Mouse (Mus musculus): ENCODE measurements around the gene Fubp1. TPM values are rescaled to one million over a fixed set of nuclear protein-coding genes. Genes with fewer than 3 reads are reported as not detected.
"Not testable (repeated sequence)": the region's sequence is repeated elsewhere in the genome, so short reads cannot be mapped to it uniquely, and the experiment has no call there.

The Fubp1 gene
- total RNA-seq, 4 experiments from 2014 or later, result 98.9 to 115 (median 104) TPM

DNA sequence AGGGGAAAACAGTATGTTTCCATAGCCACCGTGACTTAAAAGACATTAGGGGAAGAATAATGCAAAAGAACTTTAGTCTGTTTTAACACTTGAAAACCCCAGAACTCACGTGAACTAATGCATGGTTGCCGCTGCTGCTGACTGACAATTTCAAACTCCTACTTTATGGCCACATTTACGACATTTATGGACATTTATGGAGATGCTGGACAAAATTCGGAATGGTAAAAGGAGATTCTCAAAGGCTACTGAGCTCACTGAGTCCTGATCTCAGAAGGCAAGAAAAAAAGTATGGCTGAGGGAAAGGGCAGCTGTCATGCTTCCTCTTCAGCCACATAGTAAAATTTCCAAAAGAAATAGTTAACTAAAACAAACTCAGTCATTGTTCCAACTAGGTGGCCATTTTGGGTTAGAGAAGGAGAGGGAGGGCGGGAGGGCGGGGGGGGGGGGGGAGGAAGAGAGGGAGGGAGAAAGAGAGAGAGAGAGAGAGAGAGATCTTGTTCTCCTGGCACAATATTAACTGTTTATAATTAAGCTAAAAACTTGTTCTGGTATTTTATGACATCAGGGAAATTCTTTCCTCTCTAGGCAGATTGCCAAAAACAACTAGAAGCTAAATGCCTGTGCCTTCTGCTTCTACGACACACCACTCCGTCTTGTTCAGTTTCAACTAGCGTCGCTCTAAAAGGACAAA lies 17.8 kb upstream of the Fubp1 start:
- no peak for DNase-seq (ENCODE audit: low spot score in 2 of 2)

DNA sequence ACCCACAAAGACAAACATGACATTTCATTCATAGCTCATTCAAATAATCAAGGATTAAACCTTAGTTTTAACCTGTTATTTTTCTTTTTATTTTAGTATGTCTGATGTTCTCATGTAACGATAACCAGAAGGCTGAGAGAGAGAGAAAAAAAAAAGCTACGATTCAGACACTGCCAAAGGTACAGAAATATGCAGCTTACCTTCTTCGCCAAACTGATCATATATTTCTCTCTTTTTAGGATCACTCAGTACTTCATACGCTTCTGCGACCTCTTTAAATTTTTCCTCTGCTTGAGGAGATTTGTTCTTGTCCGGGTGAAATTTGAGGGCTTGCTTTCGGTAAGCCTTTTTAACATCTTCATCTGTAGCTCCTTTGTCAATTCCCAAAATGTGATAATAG lies 17.0 kb upstream of the Fubp1 start:
- no peak for DNase-seq (ENCODE audit: low spot score in 2 of 2)

DNA sequence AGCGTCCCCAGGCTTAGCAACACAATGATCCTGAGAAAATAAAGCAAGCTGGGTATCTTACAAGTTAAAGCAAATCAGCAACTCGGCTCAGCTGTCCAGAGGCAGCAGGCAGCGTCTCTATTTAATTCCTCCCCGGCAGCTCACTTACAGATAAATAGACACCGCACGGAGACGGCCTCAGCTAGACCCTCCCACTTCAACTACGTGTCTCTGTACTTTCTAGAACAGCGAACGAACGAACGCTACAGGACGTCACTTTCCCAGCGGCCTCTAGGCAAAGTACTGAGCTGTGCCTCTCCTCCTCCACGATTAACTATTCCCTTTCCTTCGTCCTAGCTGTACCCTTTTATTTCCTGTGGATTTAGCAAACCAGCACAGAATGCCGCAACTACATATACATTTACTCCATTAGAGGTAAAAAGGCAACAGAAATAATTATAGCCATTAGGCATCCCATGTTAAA lies 16.6 kb upstream of the Fubp1 start:
- peak; percentile 77 to 88 for DNase-seq (ENCODE audit: low spot score in 2 of 2)

DNA sequence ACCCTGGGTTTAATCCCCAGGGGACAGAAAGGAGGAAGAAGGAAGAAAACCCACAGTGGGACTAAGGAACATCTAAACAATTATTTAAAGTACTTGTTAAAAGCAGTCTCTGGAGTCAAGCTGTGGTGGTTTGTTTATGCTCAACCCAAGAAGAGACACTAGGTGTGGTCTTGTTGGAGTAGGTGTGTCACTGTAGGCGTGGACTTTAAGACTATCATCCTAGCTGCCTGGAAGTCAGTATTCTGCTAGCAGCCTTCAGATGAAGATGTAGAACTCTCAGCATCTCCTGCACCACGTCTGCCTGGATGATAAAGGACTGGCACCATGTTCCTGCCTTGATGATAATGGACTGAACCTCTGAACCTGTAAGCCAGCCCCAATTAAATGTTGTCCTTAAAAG lies 13.0 kb upstream of the Fubp1 start:
- DNase-seq (ENCODE audit: low spot score in 2 of 2), result not testable (repeated sequence)

DNA sequence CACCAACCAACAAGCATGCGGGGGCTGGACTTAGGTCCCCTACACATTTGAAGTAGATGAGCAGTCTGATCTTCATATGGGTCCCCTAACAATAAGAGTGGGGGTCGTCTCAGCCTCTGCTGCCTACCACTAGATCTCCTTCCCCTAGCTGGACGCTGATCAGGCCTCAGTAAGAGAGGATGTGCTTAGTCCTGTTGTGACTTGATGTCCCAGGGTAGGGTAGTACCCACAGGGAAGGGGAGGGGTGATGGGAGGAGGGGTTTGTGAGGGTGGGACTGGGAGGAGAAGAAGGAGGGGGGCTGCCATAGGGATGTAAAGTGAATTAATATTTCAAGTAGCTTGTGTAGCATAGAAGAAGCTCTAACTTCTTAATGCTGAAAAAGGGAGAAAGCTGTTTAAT lies 11.1 kb upstream of the Fubp1 start:
- DNase-seq (ENCODE audit: low spot score in 2 of 2), result no peak

DNA sequence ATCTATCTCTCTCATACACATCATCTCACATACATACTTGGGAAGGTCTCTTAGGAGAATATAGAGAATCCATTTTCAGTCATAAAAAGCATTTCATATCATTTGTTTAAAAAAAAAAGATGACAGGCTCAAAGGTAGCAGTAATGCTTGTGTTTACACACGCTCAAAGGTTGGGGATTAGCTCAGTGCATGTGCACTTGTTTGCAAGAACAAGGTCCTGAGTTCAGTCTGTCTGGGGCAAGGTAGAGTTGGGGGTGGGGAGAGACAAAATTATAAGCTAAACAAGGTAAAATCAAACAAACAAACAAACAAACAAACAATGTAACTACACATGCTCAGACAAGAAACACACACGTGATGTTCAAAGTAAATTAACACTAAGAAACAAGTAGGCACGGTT lies 9.0 kb upstream of the Fubp1 start:
- DNase-seq (ENCODE audit: low spot score in 2 of 2), result no peak

DNA sequence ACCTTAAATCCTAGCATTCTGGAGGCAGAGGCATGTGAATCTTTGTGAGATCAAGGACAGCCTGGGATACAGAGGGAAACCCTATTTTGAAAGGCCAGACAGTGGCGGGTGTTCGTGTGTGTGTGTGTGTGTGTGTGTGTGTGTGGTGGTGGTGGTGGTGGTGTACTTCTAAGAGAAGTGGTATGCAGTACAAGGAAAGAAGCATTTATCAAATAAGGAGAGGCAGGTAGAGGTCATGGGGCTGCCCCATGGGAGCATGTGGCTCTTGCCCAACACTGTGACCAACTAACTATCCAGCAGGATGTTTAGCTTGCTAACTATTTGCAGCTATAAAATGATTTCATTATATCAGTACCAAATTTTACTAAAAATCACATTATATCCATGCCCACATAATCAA lies 8.6 kb upstream of the Fubp1 start:
- DNase-seq (ENCODE audit: low spot score in 2 of 2), result no peak

DNA sequence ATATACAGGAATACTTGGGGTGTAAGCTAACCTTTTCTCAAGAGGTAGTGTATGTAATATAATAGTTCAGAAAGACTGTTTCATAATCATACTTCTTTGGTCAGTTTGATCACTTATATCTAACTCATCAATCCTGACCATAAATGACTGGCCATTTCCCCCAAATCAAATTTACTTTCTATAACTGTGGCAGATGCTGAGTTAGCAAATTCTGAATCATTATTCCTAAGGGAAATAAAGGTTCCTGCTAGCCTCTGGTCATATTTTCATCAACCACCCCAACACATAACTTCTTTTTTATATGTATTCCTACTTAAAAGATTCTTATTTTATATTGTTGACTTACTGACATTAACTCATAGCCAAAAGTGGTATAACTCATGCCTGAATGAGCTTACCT lies 7.3 kb upstream of the Fubp1 start:
- DNase-seq (ENCODE audit: low spot score in 2 of 2), result no peak

DNA sequence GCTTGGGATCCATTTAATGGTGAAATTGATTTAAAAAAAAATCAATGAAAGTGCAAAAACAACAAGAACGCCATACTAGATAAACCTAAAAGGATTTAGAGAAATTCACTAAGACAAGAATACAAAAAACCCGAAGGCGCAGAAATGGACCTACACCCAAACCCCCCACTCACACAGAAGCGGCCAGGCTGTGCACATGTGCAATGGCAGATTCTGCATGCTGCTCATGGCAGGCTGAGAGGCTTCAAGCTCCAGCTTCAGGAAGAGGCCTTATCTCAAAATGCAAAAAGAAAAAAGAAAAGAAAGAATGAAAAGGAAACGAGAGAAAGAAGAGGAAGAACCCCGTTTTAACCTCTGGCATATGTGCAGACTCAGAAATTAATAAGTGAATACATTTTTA lies 6.8 kb upstream of the Fubp1 start:
- DNase-seq (ENCODE audit: low spot score in 2 of 2), result no peak

DNA sequence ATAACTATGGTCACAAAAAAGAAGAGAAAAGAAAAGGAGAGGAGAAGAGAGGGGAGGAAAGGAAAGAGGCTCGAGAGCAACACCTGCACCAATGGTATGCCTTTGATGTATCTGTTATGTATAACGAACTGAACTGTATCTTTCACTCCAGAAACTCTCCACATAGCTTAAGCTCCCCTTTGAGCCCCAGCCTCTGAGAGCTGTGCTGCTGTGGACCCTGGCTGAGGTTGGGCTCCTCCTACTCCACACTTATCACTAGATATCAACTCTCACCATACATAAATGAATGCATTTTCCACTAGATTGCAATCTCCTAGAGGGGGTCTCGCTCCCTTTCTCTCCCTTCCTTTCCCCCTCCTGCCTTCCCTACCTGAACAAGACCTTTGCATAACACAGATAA lies 6.2 kb upstream of the Fubp1 start:
- DNase-seq (ENCODE audit: low spot score in 2 of 2), result no peak

DNA sequence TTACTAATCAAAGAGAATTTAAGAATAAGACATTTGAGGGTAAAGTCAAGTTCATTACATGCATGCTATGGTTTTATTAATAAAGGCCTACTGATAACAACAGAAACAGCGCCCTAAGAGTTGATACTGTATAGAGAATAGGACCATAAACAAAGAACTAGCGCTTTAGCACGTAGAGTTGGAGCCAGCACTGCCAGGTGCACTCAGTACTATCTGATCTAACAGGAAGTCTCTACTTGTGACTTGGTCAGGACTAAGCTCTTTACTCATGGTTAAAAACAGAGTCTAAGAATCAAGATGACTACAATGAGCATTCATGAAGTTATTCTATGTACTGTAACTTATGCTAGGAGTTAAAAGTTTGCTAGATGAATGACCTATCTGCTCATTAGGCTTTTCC lies 5.6 kb upstream of the Fubp1 start:
- no peak for DNase-seq (ENCODE audit: low spot score in 2 of 2)

DNA sequence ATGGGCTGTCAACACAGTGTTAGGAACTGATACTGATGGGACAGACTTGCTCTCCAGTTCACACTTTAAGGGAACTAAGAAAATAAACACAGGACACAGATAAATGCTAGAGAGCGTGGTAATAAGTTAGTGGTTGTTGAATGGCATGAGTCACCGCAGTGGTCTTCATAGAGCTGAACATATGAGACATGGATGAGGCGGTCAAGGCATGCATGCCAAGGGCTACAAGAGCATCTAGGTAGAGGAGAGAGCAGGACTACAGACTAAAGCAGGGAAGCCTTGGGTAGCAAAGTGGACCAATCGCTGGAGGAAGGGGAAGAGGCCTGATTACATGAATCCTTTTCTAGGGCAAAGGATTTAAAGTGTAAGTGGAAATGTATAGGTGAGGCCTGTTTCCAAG lies 3.1 kb upstream of the Fubp1 start:
- DNase-seq (ENCODE audit: low spot score in 2 of 2), result no peak

DNA sequence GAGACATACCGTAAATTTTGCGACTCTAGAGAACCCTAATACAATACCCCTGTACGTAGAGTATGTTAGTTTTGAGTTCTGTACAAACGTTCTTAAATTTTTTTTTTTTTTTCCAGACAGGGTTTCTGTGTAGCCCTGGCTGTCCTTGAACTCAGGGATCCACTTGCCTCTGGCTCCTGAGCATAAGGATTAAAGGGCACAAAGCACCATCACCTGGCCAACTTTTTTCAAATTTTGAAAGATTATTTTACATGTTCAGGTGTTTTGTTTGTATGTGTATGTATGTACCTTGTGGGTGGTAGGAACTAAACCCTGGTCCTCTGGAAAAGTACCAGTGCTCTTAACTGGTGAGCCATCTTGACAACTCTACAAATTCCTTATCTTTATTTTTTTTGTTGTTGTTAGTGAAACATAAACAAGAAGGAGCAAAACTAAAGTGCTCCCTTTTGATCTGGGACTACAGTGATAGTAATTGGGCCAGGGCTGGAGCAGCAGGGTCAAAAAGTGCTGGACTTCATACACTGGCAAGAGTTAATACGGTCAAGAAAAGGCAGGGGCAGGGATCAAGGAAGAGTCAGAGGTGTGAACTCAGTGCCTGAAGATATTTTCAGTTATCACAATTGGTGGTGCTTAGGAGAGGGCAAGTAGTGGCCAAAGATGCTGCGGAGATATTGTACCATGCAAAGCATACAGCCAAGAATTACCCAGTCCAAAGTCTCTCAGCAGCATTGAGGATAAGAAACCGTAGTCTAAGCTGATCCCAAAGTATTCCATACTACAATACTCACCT lies 1.9 kb upstream of the Fubp1 start:
- no peak for DNase-seq (ENCODE audit: low spot score in 2 of 2)

DNA sequence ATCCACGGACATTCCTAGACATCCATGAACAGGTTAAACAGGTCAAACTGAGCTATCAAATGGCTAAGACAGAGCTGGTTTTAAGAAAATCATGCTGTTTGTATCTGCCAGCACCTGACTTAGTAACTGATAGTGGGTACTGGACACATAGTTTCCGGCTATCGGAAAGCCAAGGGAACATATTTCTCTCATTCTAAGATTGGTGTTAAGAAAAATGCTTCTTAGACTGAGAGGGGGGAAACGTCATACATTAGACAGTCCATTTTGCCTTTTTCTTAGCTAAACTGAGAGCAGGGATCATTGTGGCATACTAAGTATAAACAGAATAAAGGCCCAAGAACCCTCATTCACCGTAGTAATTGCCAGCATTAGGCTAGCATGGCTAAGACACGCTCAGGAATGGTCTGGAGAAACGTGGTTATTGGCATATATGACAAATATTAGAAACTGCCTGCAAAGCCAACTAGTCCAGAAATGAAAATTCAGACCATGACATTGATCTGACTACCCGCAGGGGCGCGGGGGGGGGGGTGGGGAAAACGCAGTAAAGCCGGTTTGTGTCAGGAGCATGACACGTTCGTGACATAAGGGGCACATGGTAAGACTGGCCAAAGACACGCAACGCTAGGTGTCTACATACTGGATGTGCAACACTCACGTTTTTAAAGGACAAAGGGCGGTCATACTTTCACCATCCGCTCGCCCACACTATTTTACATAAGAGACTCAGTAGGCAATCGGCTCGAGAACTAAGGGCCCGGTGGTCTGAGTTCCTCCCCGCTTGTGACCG lies 850 bp upstream of the Fubp1 start:
- DNase-seq (ENCODE audit: low spot score in 2 of 2), result no peak

DNA sequence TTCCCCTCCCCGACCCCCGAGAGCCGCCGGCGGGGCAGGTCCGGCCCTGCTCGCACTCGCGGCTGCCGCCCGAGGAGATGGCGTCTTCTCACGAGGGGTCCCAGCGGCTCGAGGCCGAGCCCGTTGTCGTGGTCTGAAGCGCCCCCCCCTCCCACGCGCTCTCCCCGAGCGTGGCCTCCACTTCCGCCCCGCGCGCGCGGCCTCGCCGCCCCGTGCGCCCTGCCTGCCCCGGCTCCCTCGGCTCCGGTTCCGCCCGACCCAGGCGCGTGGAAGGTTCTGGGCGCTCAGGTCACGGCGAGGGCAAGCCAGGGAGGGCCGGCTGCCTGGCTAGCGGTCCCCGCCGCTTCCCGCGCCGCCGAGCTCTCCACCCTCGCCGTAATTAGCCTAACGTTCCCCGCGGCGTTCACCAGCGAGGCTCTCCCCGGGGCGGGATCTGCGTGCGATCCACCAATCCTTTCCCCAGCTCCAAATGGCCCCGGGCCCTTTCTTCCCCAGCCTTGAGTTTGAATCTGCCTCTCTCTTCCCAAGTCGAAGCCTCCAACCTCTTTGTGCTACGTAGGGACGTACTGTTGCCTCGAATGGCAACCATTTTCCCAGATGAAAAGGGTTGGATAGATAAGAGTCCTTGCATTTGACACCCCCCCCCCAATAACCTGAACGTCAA lies 638 bp downstream of the Fubp1 start:
- DNase-seq (ENCODE audit: low spot score in 2 of 2), result peak; percentile 53 to 59

DNA sequence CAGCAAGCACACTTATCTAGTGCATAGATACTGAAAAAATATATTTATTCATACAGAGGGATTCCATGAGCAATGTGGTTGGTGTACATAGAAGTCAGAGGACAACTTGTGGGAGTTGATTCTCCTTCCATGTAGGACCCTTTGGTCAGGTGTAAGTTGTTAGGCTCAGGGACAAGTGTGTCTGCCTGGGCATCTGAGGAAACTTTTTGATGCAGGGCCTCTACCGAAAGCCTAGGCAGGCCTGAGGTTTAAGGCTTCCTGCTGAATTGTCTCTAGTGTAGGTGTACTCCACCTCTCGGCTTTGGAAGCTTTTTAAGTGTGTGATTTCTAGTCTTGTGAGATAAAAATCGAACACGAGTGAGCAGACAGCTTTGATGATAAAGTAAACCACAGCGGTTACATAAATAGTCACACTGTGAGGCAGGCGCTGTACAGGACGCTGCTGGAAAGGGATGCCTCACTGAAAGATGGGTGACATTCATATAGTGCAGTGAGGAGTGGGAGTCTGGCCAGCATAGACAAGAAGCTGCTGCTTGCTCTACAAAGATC lies 1.6 kb downstream of the Fubp1 start:
- no peak for DNase-seq (ENCODE audit: low spot score in 2 of 2)

DNA sequence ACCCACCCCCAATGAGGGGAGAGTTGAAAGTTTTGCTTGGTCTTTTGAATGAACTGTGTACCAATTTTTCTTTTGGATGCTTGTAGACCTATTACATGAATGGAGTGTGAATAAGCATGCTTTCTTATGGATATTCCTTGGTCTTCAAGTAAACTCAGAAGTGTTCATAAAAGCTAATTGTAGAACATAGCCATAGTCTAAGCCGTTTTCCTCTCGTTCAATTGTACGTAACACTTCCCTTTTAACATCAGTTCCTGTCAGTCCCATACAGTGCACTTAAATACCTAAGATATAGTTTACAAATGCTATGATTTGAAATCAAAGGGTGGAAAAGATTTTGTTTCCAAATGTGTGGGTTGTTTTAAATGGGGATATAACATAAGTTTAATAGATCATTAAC lies 3.2 kb downstream of the Fubp1 start:
- no peak for DNase-seq (ENCODE audit: low spot score in 2 of 2)

DNA sequence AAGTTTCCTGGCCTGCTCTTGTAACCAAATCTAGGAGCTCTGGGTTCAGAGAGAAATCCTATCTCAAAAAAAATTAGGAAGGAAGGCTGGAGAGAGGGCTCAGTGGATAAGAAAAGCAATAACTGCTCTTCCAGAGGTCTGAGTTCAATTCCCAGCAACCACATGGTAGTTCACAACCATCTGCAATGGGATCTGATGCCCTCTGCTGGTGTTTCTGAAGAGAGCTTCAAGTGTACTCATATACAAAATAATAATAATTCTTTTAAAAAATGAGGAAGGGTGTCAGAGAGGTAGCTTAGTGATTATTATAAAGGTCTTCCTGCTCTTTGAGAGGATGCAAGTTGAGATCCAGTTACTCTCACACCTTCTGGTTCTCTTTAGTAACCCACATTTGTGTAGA lies 14.7 kb downstream of the Fubp1 start:
- no peak for DNase-seq (ENCODE audit: low spot score in 2 of 2)

DNA sequence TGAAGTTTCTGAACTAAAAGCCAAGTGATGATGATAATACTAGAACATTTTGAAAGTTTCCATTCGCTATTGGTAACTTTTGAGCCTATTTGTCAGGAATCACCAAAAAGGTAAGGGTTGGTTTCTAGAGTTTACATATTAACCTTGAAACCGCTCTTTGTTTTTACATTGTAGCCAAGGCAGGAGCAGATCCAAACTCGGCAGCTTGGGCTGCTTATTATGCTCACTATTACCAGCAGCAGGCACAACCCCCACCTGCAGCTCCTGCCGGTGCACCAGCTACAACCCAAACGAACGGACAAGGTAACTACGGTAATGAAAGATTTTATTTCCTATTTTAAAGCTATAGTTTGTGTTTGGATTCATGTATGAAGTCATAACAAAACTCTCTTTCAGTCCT lies 15.7 kb downstream of the Fubp1 start:
- DNase-seq (ENCODE audit: low spot score in 2 of 2), result no peak

DNA sequence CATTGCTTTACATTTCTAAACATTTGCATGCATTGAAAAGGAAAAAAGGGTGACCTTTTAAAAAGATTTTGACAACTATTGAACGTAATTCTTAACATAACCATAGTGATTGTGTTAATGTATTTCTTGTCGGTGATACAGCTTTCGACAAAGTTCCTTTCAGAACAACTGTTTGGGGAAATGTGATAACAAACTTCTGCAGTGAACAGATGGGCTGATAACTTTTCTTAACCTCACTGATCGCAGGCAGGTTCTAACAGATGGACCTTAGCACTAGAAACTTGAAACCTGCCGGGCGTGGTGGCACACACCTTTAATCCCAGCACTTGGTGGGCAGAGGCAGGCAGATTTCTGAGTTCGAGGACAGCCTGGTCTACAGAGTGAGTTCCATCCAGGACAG lies 18.6 kb downstream of the Fubp1 start:
- no peak for DNase-seq (ENCODE audit: low spot score in 2 of 2)

DNA sequence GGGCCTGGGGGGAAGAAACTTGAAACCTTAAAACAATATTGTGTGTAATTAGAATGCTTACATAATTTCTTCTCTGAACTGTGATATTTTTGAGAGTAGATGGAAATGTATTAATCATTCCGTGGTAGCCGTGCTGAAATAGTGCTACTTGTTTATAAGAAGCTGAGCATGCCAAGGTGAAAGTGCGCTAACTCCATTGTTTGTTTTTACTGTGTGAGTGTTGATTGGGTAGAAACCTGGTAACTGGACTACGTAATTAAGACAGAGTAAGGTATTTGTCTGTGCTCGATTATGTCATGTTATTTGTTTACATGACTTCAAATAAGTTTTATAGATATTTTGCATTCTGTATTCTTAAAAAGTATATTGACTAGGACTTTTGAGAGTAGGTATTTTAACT lies 19.0 kb downstream of the Fubp1 start:
- no peak for DNase-seq (ENCODE audit: low spot score in 2 of 2)

Measured in left cerebral cortex, adult 8-10 months (tissue).